Mouse (Mus musculus) natural killer cell, adult 2 months (primary cell): Measurements from ENCODE around the gene Sult1c1.
"Not testable (repeated sequence)": the region's sequence is repeated elsewhere in the genome, so short reads cannot be mapped to it uniquely, and the experiment has no call there.

ENCODE experiments used
- DNase-seq, 2 experiments: peaks; one replicate each; pipeline ENCODE4 v3.0.0; 2022; ENCODE audit warnings: low spot score in 2 of 2

Sult1c1 gene

DNA sequence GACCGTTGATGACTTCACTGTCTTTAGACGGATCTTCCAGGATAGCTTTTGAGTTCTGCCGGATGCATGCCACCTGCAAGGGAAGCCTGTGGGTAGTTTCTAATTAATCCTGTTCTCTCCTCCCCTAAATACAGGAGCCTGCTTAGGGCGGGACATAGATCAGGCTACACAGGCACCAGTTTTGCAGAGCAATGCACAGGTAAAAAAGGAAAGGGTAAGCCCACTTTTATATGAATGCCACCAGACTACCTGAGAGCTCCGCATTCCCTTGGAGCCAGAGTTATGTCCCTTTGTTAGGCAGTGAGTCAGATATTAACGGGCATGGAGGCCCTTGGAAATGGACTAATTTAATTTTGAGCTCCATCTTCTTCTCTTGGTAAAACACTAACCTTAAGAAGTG is at the start of gene Sult1c1:
Sult1c1 (minus strand) TSS at position 101 of the 400 bp plus-strand sequence.
- no peak for DNase-seq

DNA sequence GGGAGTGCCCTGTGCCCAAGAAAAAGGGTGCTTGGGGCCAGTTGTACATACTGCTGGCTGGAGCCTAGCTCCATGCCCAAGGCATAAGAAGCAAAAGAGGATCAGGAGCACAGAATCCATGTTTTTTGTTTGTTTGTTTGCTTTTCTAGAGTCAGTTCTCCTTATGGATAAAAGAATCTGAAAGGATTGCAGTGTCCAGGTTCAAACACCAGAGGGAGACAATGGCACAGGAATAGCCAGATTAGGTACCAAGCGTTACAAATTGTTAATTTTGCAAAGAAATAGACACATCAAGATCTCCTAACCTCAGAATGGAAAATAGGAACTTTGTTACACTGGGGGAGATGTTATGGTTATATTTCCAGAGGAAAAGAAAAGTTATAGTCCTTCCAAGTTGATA is 23.7 kb upstream of the Sult1c1 start:
- DNase-seq, result no peak

DNA sequence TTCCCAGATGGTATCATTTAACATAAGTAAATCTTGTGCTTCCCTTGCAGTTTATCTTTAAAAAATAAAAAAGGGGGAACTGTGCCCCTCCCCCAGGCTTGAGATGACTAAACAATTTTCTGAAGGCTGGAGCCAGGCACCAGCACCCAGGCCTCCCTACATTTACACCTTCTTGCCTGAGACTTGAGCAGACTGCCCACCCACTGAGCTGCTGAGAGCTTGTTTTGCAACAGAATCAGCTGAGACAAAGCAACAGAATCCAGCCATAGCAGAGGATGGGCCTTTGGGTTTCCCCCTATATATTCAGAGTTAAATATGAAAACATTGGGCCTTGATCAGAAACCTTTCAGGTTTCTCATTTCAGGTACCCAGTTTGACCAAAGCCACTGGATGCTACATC is 20.7 kb upstream of the Sult1c1 start:
- no peak for DNase-seq

DNA sequence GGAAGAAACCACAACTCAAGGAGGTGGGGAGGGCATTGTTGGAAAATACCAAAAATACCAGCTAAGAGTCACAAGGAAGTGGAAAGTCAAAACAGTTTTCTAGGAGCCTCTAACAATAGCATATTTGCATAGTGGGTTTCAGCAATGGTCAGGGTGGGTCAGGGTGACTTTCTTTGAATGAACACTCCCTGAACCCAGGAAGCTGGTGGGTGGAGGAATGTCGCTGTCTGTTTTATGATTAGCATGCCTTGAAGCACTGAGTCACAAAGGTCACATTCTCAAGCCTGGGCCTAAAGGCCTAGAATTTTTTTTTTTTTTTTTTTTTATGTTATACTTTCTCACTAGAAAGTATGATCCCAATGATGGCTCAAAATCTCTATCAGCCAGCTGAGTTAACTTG is 20.1 kb upstream of the Sult1c1 start:
- not testable (repeated sequence) for DNase-seq

DNA sequence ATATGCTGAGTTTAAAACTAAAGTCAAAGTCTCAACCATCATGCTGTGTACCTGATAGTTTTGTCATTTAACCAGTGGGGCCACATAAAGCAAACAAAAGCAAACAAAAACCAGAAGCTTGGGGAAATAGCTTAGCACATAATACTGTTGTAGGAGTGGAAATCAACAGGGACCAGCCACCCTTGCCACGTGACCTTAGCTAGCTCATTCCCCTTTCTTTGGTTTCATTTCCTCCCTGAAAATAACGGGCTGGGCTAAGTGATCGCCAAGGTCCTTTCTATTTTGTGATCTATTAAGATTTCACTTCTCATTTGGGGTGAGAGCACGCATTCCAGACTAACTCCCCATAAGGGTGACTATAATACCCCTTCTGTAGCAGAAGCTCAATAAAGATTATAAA is 13.0 kb upstream of the Sult1c1 start:
- no peak for DNase-seq

DNA sequence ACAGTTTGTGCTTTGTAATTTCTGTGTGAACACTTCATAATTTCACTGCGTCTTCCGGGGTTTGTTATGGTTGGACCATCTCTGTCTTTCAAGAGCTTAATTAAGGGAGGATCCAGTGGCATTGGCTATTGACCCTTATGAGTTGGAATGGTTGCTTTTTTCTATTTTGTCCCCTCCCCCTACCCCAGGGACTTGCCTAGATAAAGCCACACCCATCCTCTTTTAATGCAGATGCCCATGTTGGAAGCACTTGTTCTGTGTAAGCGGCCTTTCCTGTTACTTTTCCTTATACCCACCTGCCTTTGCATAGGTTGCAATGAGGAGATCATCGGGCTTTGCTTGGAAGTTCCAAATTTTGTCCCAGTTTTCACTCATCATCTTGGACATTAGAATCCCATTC is 16.9 kb downstream of the Sult1c1 start:
- no peak for DNase-seq

DNA sequence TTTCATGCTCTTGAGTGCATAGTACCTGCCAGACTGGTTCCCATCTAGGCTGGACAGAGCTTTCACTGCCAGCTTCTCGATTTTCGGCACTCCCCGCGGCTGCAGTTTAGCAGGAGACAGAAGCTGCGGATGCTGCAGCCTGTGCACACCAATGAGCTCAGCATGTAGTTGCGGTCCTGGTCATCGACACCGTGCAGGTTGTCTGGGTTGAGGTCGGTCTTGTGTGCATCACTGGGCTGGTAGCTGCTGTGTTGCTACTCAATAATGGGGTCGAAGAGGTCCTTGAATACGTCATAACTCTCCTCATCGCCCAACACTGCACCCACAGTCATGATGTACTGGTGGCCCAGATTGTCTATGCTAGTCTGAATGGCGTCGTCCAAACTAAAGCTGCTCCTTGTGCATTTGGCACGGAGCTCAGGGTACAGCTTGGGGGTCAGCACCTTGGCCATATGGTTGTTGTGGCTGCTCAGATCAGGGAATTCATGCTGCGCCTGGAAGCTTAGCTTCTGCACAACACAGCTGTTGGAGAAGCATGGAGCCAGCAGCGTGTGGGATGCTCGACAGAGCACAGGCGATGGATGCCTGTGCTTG is 48.8 kb downstream of the Sult1c1 start:
- no peak for DNase-seq

DNA sequence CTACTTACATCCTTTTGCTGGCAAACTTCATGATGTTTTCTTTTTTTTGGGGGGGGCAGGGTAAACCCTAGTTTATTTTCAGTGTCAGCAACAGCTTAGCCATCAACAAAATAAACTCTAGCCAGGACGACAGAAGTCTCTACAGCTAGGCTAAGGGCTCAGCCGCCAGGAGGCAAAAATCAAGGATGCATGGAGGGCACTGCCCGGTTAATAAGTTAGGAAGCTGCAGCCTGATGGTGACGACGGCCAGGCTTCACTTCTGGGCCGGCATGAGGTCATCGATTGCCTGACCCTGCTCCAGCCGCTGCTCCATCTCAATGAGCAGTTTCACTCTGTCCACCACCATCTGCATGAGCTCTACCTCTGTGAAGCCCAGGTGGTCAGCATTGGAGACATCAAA is 49.7 kb downstream of the Sult1c1 start:
- DNase-seq, result no peak
